Mouse (Mus musculus) forebrain, embryonic 16.5 days (tissue): Measurements from ENCODE around the gene Lamc2. TPM values are rescaled to one million over a fixed set of nuclear protein-coding genes. Genes with fewer than 3 reads are reported as not detected.
A peak's percentile ranks its signal among the peaks of the same experiment; 100 is the strongest.

Source experiments
- ATAC-seq: fragments of 200-750 bp; cut with Nextera tagmentation; 2 replicates; pipeline ENCODE4 v1.8.0; 2017; ENCODE audit warnings: mild to moderate bottlenecking, moderate library complexity
- H3K27ac ChIP-seq: fragments of 300-500 bp; sonication (generic); 2 replicates; pipeline ENCODE4 v1.5.1; 2014; ENCODE audit warnings: low read length, control low read depth
- H3K27me3 ChIP-seq: fragments of 300-500 bp; sonication (generic); replicated peaks from 2 replicates; pipeline ENCODE4 v1.6.1; 2014; ENCODE audit warnings: low read length; ENCODE audit not compliant: control insufficient read depth, insufficient read depth
- H3K36me3 ChIP-seq: fragments of 300-500 bp; sonication (generic); 2 replicates; pipeline ENCODE4 v1.6.1; 2014; ENCODE audit not compliant: control insufficient read depth, insufficient read depth
- H3K4me1 ChIP-seq: fragments of 300-500 bp; sonication (generic); replicated peaks from 2 replicates; pipeline ENCODE4 v1.6.1; 2014; ENCODE audit warnings: low read length; ENCODE audit not compliant: control insufficient read depth, insufficient read depth
- H3K4me2 ChIP-seq: fragments of 300-500 bp; sonication (generic); 2 replicates; pipeline ENCODE4 v1.6.1; 2014; ENCODE audit warnings: mild to moderate bottlenecking, low read length, control low read depth
- H3K4me3 ChIP-seq: fragments of 300-500 bp; sonication (generic); replicated peaks from 2 replicates; pipeline ENCODE4 v1.5.1; 2014; ENCODE audit warnings: mild to moderate bottlenecking, low read length, control low read depth
- H3K9ac ChIP-seq: fragments of 300-500 bp; sonication (generic); replicated peaks from 2 replicates; pipeline ENCODE4 v1.6.1; 2014; ENCODE audit warnings: low read depth, low read length, control low read depth
- H3K9me3 ChIP-seq: fragments of 300-500 bp; sonication (generic); 2 replicates; pipeline ENCODE4 v1.6.1; 2016; ENCODE audit warnings: low read length; ENCODE audit not compliant: control insufficient read depth
- WGBS: fragments of 180-500 bp; shearing (Covaris S2); extraction: QIAGEN DNeasy Blood & Tissue Kit; methylation state at CpG from one replicate; pipeline ENCODE4 v1.1.7; 2014; 5-methylcytosine and 5-hydroxymethylcytosine counted together
- polyA plus RNA-seq: library from polyadenylated mRNA; unstranded; fragments of >200 nt; fragmentation: Nextera tagmentation; extraction: Ambion mirVana; gene quantifications from 2 replicates; pipeline ENCODE4 v1.2.1, GENCODE M21; 2015

Lamc2 gene
- polyA plus RNA-seq: 1.6 and 2.0 TPM in 2 replicates

- 2% methylated on average over 45 of the region's 46 CpGs for WGBS
- peaks cover 12% of the 10 kb centered on the region for H3K4me1 ChIP-seq
- H3K27ac ChIP-seq: no peak within 1 kb of the TSS
- ATAC-seq: peak; percentile 69
- H3K4me2 ChIP-seq: peak within 1 kb of the TSS; percentile 85
- peak within 1 kb of the TSS; percentile 56 for H3K9ac ChIP-seq
- H3K9me3 ChIP-seq: no peaks in the 10 kb centered on the region
- peaks cover 16% of the 10 kb centered on the region for H3K27me3 ChIP-seq
- H3K36me3 ChIP-seq: no peaks in the 10 kb centered on the region
- H3K4me3 ChIP-seq: peak within 1 kb of the TSS; percentile 48
Observed at GRCm38 (mm10) chr1:153185828-153186803, at the start of gene Lamc2. Gene Lamc2 (minus strand): TSS chr1:153186447.

GRCm38 (mm10) chr1:153235576-153235975, 49.3 kb upstream of the Lamc2 start:
- no peak overlapping the region for H3K4me2 ChIP-seq
- peaks cover 14% of the 10 kb centered on the region for H3K36me3 ChIP-seq
- no peak overlapping the region for H3K27ac ChIP-seq
- no peaks in the 10 kb centered on the region for H3K27me3 ChIP-seq
- no peak for ATAC-seq
- H3K9me3 ChIP-seq: no peaks in the 10 kb centered on the region
- no peak overlapping the region for H3K9ac ChIP-seq
- H3K4me1 ChIP-seq: no peaks in the 10 kb centered on the region
- WGBS: 53% methylated on average over 4 of the region's 4 CpGs
- no peak overlapping the region for H3K4me3 ChIP-seq

- 91% methylated on average over 9 of the region's 9 CpGs for WGBS
- ATAC-seq: no peak
- H3K4me1 ChIP-seq: no peaks in the 10 kb centered on the region
Observed at GRCm38 (mm10) chr1:153231681-153232080, 45.4 kb upstream of the Lamc2 start.

GRCm38 (mm10) chr1:153227916-153228315, 41.7 kb upstream of the Lamc2 start:
- H3K4me3 ChIP-seq: no peak overlapping the region
- peaks cover 35% of the 10 kb centered on the region for H3K36me3 ChIP-seq
- no peak for ATAC-seq
- H3K27ac ChIP-seq: no peak overlapping the region
- H3K9me3 ChIP-seq: no peaks in the 10 kb centered on the region
- H3K4me2 ChIP-seq: no peak overlapping the region
- 68% methylated on average over 4 of the region's 4 CpGs for WGBS
- no peak overlapping the region for H3K9ac ChIP-seq
- no peaks in the 10 kb centered on the region for H3K27me3 ChIP-seq
- H3K4me1 ChIP-seq: no peaks in the 10 kb centered on the region

More at GRCm38 (mm10) chr1:153231681-153232080, 45.4 kb upstream of the Lamc2 start:
- H3K36me3 ChIP-seq: peaks cover 33% of the 10 kb centered on the region
- no peak overlapping the region for H3K27ac ChIP-seq
- no peaks in the 10 kb centered on the region for H3K9me3 ChIP-seq
- no peak overlapping the region for H3K4me2 ChIP-seq
- no peak overlapping the region for H3K9ac ChIP-seq
- no peaks in the 10 kb centered on the region for H3K27me3 ChIP-seq
- no peak overlapping the region for H3K4me3 ChIP-seq

- no peak overlapping the region for H3K27ac ChIP-seq
- no peak overlapping the region for H3K9ac ChIP-seq
- H3K4me3 ChIP-seq: no peak overlapping the region
- peaks cover 33% of the 10 kb centered on the region for H3K36me3 ChIP-seq
- no peaks in the 10 kb centered on the region for H3K4me1 ChIP-seq
- no peak overlapping the region for H3K4me2 ChIP-seq
- H3K9me3 ChIP-seq: no peaks in the 10 kb centered on the region
- no peak for ATAC-seq
- H3K27me3 ChIP-seq: no peaks in the 10 kb centered on the region
- 86% methylated on average over 8 of the region's 8 CpGs for WGBS
Observed at GRCm38 (mm10) chr1:153227096-153227495, 40.8 kb upstream of the Lamc2 start.

GRCm38 (mm10) chr1:153225786-153226725, 39.8 kb upstream of the Lamc2 start:
- Histone ChIP-seq H3K9me3 (no peaks in the 10 kb centered on the region), H3K4me2 (no peak overlapping the region), H3K4me1 (no peaks in the 10 kb centered on the region), H3K9ac (no peak overlapping the region), H3K4me3 (no peak overlapping the region), H3K27me3 (no peaks in the 10 kb centered on the region), H3K36me3 (peaks cover 34% of the 10 kb centered on the region), H3K27ac (no peak overlapping the region)
- no peak for ATAC-seq
- 85% methylated on average over 21 of the region's 21 CpGs for whole genome bisulfite sequencing

GRCm38 (mm10) chr1:153224331-153224730, 38.1 kb upstream of the Lamc2 start:
- no peak overlapping the region for H3K4me2 ChIP-seq
- H3K4me1 ChIP-seq: no peaks in the 10 kb centered on the region
- H3K9ac ChIP-seq: no peak overlapping the region
- WGBS: 79% methylated on average over 5 of the region's 5 CpGs
- peaks cover 27% of the 10 kb centered on the region for H3K36me3 ChIP-seq
- no peak overlapping the region for H3K27ac ChIP-seq
- H3K27me3 ChIP-seq: no peaks in the 10 kb centered on the region
- no peak for ATAC-seq
- H3K9me3 ChIP-seq: no peaks in the 10 kb centered on the region
- H3K4me3 ChIP-seq: no peak overlapping the region

GRCm38 (mm10) chr1:153219376-153219775, 33.1 kb upstream of the Lamc2 start:
- no peaks in the 10 kb centered on the region for H3K9me3 ChIP-seq

GRCm38 (mm10) chr1:153216516-153216915, 30.3 kb upstream of the Lamc2 start:
- no peak for ATAC-seq
- peaks cover 6% of the 10 kb centered on the region; the same call in 1 of the 2 replicates for H3K36me3 ChIP-seq

More at GRCm38 (mm10) chr1:153219376-153219775, 33.1 kb upstream of the Lamc2 start:
- no peaks in the 10 kb centered on the region for H3K4me1 ChIP-seq
- peak; percentile 54; the same call in 1 of the 2 replicates for ATAC-seq
- no peak overlapping the region for H3K4me2 ChIP-seq
- H3K36me3 ChIP-seq: peaks cover 8% of the 10 kb centered on the region
- no peak overlapping the region for H3K9ac ChIP-seq
- H3K4me3 ChIP-seq: no peak overlapping the region
- WGBS: 47% methylated on average over 9 of the region's 9 CpGs
- no peak overlapping the region for H3K27ac ChIP-seq
- no peaks in the 10 kb centered on the region for H3K27me3 ChIP-seq

More at GRCm38 (mm10) chr1:153216516-153216915, 30.3 kb upstream of the Lamc2 start:
- no peak overlapping the region for H3K27ac ChIP-seq
- 85% methylated on average over 4 of the region's 4 CpGs for WGBS
- H3K4me1 ChIP-seq: no peaks in the 10 kb centered on the region
- H3K9me3 ChIP-seq: no peaks in the 10 kb centered on the region
- H3K27me3 ChIP-seq: no peaks in the 10 kb centered on the region
- no peak overlapping the region for H3K4me2 ChIP-seq
- no peak overlapping the region for H3K9ac ChIP-seq
- H3K4me3 ChIP-seq: no peak overlapping the region
